Comparison of ENCODE assay signal across 24 mouse cellular contexts in the genomic region with DNA sequence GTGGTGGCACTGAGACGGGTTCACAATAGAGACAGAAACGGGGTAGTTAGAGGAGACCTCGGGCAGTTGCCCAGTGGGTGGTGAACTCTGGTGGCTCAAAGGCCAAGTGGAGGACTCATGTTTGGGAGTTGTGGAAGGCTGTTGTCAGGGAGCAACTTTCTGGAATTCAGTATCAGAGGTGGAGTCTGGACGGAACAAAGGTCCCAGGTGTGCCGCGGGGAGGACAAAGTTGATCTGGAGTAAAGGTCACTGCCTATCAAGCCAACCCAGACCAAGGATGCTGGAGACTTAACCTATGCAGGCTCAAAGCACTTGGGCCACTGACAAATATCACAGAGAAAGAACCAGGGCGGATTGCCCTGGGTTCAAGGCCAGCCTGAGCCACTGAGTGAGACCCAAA. TPM values are rescaled to one million over a fixed set of nuclear protein-coding genes. Genes with fewer than 3 reads are reported as not detected.
"Had no signal": no experiment of that assay in that cellular context is flagged by ENCODE, and none has a peak within 500 bp of the region (broad histone marks: within the 10 kb centered on the region; RNA-seq: fewer than 3 reads in every experiment).

No protein-coding gene starts in this region.

- DNase-seq: kidney, adult 8-10 months; kidney, postnatal 14 days; layer of hippocampus, postnatal 36 days; lung, adult 2 months; lung, postnatal 14 days; lung, postnatal 4 days; midbrain, embryonic 14.5 days; spleen, adult 18-20 months; thymus, adult 18-20 months; thymus, postnatal 14 days; thymus, postnatal 4 days had no signal

- H3K4me3 ChIP-seq: left cerebral cortex, adult 2 months; stomach, embryonic 15.5 days had no signal

- H3K9me3 ChIP-seq: stomach, embryonic 15.5 days had no signal

- H3K27me3 ChIP-seq: stomach, embryonic 15.5 days had no signal

- H3K27ac ChIP-seq: left cerebral cortex, adult 2 months; liver, embryonic 14.5 days; stomach, embryonic 15.5 days had no signal

- H3K4me2 ChIP-seq: midbrain, embryonic 11.5 days; stomach, embryonic 15.5 days had no signal

- H3K9ac ChIP-seq: liver, embryonic 14.5 days; stomach, embryonic 15.5 days had no signal

- H3K4me1 ChIP-seq: stomach, embryonic 15.5 days had no signal

- H3K36me3 ChIP-seq: stomach, embryonic 15.5 days had no signal

RNA-seq across cellular contexts. Expression of a gene that starts 5.5 kb away (rescaled TPM):
- polyA plus RNA-seq: intestine, embryonic 14.5 days; kidney, embryonic 16.5 days; limb, embryonic 11.5 days; limb, embryonic 14.5 days; liver, embryonic 14.5 days; lung, adult 2 months; lung, embryonic 16.5 days; midbrain, embryonic 11.5 days; midbrain, embryonic 14.5 days; midbrain, postnatal 0 days; neural tube, embryonic 11.5 days; neural tube, embryonic 14.5 days; stomach, embryonic 15.5 days; testis, adult 2 months had no signal

RNA-seq across cellular contexts. Expression of a gene that starts 48.4 kb away (rescaled TPM):
- polyA plus RNA-seq: intestine, embryonic 14.5 days; kidney, embryonic 16.5 days; limb, embryonic 11.5 days; limb, embryonic 14.5 days; lung, adult 2 months; lung, embryonic 16.5 days; midbrain, embryonic 11.5 days; midbrain, embryonic 14.5 days; midbrain, postnatal 0 days; neural tube, embryonic 11.5 days; neural tube, embryonic 14.5 days; stomach, embryonic 15.5 days; testis, adult 2 months had no signal
